Mouse (Mus musculus) heart, postnatal 0 days (tissue): ENCODE results near the gene Sema3e.

ENCODE experiments used
- CTCF ChIP-seq: IDR thresholded peaks from 2 replicates; pipeline ENCODE4 v1.5.1; 2016; ENCODE audit warnings: antibody characterized with exemption, control low read depth, low read depth
- EP300 ChIP-seq: IDR thresholded peaks from 2 replicates; pipeline ENCODE4 v1.6.1; 2016; ENCODE audit warnings: antibody characterized with exemption, low read depth

- TF ChIP-seq CTCF: no peak
- TF ChIP-seq EP300: no peak
Observed at GRCm38 (mm10) chr5:14198344-14199040, 173.4 kb downstream of the Sema3e start.
